Mouse (Mus musculus) embryo, embryonic 9.5 days (tissue): ENCODE measurements at regions not wholly inside any gene's neighbourhood (a gene's known extent, or its start where the extent isn't known, plus 50 kb on each side); places are given as distances from the start of the nearest gene placed in this dataset.
"Not testable (repeated sequence)": the region's sequence is repeated elsewhere in the genome, so short reads cannot be mapped to it uniquely, and the experiment has no call there.

Source experiments
- DNase-seq: peaks from one replicate; pipeline ENCODE4 v3.0.0-alpha.2; 2017; ENCODE audit errors: extremely low spot score

DNA sequence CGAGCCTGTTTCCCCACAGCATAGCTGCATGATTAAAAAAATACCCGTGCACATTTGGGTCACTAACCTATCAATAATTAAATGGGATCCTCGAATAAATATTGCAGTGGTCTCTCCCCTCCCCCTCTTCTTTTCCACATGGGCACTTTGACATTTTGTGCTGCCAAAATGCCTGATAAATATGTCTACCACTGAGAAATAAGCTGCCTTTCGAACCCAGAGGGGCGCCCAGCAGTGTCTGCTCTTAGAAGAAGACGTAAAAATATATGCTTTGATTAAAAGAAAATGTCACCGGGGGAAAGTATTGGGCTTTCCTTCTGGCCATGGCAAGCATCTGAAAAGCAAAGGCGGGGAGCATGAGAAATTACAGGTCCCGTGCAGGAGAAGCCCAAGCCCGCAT lies 152.6 kb upstream of the Frmd4a start:
- no peak for DNase-seq

DNA sequence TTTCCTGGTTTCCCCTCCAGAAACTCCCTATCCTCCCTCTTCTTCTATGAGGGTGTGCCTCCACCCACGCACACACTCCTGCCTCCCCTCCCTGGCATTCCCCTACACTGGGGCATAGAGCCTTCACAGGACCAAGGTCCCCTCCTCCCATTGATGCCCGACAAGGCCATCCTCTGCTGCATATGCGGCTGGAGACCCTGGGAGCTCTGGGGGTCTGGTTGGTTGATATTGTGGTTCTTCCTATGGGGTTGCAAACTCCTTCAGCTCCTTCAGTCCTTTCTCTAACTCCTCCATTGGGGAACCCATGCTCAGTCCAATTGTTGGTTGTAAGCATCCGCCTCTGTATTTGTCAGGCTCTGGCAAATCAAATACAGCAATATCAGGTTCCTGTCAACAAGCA lies 150.8 kb upstream of the Frmd4a start:
- not testable (repeated sequence) for DNase-seq

DNA sequence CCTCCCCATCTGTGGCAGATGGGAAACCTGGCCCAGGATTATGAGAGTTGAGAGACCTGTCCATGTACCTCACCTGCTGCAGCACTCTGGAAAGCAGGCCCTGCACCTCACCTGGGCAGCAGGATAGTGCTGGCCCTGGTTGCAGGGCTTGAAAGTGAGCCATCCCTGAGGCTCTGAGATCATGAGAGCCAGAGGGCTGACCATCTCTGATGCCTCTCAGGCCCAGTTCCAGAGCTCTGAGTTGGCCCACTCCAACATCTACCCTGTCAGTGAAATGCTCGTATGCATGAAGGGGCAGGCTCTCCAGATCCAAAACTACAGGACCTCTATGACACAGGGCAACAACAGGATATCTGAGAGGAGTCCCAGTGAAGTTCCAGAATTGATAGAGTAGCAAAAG lies 147.8 kb upstream of the Frmd4a start:
- DNase-seq = no peak

DNA sequence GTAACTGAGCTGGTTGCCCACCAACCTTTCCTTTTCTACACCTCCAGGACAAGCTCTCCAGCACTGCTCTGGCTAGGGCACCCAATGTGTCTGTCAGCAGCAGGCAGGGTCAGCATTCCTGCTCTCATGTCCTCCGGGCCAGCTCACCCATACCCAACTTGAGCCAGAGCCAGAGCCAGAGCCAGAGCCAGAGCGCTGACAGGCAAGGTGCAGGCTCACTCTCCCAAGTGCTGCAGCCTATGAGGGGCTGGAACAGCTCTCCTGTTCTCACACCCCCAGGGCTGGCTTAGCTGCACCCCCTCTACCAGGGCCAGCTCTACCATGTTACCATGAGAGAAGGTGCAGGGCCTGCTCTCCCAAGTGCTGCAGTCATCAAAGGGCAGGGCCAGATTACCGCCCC lies 145.8 kb upstream of the Frmd4a start:
- no peak for DNase-seq

DNA sequence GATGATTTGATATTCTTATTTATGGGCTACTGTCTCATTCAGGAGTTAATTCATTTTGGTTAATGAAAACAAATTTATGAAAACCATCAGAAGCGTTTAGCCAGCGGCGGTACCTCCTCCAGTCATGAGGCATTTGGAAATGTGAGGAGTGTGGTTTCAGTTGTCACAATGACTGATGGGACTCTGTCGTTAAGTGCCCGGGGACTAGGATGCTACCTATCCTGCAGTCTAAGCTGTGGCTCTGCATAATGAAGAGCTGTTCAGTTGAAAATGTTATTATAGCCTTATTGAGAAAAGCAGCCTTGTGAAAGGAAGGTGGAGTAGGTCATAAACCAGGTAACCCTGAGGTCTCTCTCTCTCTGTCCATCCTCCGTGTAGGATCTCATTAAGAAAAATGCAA lies 130.5 kb upstream of the Frmd4a start:
- peak; percentile 9 for DNase-seq

DNA sequence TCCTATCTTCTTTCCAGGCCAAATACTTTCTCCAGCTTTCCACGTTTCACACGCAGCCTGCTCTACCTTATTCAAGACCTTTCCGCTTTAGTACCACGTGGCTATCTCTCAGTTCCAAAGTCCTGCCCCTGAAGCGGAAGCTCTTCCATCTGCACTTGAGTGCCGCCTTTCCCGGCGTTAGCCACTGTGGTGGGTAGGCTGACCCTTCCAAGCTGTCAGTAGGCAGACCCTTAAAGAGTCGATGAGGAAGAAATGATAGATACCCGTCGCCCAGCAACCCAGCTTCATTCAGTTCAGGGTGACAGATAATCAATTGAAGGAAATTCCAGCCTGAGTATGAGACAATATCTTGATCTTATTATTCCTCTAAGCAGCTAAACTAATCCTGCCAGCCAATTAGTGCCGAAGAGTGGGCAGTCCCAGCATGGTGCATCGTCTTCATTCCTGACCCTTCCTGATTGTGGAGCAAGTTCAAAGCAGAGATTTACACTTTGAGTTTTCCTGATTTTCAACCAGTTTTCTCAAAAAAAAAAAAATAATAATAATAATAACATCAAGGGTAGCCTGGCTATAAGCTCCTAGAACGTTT lies 129.6 kb upstream of the Frmd4a start:
- DNase-seq = peak; percentile 36

DNA sequence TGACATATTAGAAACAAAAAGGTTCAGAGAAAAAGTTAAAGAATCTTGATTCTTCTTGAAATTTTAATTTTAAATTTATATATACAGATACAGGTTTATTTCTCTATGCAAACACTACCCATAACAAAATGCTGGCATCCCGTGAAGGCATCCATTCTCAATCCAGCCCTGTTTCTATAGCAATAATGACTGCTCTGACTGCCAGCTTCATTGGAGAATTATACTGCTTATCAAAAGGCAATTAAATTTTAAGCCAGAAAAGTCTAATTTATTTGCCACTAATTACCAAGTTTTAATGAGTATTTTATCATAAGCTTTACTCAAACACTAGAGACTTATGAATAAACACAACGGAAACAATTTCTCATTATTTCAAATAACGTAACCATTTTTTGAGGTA lies 128.1 kb upstream of the Frmd4a start:
- no peak for DNase-seq

DNA sequence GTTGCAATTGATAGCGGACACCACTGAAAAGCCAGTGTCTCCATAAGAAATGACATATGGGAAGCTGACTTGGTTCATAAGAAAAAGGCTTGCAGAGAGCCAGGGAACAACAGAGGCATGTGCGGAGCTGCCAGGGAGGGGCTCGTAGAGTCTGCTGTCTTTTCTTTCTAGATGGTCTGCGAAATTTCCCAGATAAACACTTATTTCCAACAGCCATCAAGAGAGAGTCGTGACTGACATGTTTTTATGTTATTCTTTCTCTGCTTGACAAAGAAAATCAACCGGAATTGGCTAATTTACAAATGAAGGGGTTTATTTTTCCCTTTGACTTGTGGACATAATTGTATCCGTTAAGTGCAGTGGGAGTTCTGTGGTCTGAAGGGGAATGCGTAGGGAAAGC lies 127.1 kb upstream of the Frmd4a start:
- no peak for DNase-seq

DNA sequence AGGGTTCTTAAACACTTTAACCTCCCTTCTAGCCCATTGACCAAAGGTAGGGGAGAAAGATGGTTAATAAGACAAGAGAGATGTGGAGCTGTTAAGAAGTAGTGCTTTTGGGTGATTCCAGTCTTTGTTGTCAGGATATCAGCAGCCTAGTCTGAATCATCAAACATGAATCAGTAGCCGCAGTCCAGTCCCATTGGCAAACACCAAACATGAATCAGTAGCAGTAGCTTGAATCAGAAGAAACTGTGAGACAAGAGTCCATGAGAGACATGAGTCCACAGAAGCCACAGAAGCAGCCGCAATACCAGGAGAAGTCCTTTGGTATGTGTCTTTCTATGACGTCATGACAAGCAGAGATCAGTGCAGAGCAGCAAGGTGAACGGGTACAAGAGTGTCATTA lies 110.5 kb upstream of the Frmd4a start:
- no peak for DNase-seq

DNA sequence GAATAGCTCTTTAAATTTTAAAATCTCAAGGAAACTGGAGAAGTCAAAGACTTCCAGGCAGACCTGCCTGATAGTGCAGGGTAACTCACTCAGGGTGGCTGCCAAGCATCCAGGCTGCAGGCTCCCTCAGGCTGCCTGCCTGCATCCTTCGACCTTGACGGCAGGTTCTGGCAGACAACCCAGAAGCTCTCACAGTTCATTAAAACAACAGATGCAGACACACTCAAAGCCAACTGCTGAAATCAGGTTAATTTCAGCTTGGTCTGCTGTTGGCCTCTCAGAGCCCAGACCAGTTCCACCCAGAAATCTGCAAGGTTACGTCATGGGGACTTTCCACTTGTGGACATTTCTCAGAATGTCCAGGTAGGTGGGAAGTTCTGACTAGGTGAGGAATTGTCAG lies 109.3 kb upstream of the Frmd4a start:
- DNase-seq = no peak

DNA sequence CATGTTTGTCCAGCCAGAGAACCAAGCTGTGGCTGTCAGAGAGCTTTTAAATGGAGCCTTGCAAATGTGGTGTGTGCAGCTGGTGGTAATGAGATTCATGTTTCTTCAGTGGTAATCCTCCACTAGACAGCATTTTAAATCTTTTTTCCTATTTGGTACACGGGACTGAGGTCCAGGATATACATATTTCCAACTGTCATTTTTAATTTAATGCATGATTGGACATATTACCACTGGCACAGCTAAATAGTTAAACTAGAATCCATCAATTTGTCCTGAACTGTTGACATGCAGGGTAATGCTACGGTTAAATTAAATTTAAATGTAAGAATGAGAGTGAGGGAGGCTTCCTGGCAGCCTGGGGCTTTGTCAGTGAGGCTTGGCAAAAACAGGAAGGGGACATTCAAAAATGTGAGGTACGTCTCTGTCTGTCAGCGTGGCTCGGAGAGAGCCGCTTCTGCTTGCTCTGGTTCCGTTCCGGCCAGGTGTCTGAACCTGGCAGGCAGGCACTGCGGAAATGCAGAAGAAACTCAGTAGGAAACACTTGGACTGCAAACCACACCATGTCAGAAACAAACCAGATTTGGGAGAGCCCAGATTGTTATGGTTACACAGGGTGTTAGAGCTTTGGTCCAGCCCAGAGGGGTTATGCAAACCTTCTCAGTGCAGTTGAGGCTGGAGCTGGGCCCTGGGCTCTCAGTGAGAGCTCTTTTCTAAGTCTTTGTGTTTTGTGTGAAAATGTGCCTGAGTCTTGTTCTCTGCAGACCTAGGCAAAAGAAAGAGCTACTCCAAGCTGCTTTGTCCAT lies 107.2 kb upstream of the Frmd4a start:
- DNase-seq = no peak

DNA sequence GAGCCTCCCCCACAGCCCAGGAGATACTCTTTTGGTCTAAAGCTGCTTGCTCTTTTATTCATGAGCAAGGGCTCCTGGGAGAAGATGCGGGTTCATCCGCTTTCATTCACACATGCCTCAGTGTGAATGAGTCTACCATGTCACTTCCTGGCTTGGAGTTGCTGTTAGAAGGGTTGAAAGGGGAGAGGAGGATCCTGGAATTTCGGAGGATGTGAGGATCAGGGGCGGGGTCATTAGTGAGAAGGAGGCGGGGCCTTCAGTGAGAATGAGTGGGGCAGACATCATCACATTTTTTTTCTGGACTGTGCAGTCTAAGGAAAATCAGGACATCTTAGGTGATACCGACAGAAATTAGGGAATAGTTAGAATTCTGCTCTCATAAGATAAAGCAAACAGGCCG lies 102.4 kb upstream of the Frmd4a start:
- DNase-seq = no peak

DNA sequence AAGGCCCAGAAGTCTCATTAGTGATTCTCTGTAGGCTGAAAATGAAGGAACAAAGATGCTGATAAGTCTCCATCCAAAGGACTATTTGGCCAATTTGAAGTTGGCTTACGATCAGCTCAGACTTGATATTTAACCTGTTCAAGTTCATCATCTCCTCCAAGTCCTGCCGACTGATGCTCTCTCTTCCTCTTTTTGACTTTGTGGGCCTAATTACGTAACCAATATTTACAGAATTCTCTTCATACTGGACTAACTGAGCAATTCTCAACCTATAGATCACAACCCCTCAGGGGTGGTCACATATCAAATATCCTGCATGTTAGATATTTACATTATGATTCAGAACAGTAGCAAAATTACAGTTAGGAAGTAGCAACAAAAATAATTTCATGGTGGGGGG lies 101.2 kb upstream of the Frmd4a start:
- no peak for DNase-seq

DNA sequence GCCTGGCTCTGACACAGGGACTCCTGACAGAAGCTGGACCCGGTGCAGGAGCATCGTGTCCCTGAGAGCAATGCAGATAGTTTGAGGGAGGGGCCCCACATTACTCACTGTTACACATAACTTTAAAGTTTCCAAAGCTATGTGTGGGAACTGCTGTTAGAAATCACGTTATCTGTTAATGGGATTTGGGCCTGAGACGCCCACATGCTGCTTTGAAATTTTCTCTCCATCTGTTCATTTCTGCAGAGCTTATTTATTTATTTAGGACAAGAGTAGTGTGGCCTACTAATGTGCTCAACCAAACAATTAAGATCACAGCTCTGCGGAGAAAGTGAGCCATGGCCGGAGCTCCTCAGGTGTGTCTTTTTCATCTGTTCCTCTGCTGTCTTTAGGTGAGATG lies 99.4 kb upstream of the Frmd4a start:
- no peak for DNase-seq

DNA sequence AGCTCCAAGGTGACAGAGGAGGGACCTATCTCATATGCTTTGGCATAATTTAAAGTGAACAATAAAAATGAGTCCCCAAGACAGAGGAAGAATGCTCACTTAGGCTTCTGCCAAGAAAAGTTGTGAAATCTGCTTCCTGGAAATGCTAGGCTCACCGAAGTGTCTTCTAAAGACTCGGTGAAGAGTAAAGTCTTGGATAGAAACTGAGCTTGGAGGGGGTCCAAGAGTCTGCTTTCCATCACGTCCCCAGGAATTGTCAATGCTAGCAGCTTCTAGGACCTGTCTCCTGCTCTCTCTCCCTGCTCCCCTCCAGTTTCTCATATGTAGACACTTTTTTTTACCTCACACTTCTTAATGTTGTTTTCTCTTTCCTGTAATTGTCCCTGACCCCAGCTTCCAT lies 97.6 kb upstream of the Frmd4a start:
- no peak for DNase-seq

DNA sequence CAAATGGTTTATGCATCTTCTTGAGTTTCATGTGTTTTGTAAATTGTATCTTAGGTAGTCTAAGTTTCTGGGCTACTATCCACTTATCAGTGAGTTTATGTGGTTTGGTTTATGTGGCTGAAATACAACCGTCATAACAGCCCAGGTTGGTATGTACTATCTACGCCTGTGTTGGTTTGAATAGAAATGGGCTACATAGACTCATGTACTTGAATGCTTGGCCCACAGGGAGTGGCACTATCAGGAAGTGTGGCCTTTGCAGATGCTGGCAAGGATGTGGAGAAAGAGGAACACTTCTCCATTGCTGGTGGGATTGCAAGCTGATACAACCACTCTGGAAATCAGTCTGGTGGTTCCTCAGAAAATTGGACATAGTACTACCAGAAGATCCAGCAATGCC lies 96.4 kb upstream of the Frmd4a start:
- not testable (repeated sequence) for DNase-seq

DNA sequence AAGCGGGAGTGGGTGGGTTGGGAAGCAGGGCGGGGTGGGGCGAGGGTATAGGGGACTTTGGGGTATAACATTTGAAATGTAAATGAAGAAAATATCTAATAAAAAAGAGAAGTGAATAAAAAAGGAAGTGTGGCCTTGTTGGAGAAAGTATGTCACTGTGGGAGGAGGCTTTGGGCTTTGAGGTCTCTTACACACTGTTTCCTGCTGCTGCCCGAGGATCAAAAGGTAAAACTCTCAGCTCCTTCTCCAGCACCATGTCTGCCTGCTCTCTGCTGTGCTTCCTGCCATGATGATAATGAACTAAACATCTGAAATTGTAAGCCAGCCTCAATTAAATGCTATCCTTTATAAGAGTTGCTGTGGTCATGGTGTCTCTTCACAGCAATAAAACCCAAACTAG lies 94.8 kb upstream of the Frmd4a start:
- no peak for DNase-seq

DNA sequence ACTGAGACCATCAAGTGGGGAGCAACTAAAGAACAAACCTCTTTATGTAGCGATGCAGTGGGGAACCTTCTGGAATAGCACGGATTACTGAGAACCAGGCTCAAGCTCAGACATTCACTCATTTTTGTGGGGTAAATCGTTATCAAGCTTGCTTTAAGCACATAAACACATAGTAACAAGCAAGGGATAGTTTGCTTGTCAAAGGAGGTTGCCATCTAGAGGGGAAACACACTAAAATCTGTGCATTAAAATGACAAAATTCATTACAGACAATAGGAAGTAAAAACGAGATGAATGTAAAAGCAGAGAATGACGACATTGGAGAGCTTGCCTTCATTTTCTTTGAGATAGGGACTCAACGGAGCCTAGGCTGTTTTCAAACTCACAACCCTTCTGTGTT lies 92.8 kb upstream of the Frmd4a start:
- no peak for DNase-seq

DNA sequence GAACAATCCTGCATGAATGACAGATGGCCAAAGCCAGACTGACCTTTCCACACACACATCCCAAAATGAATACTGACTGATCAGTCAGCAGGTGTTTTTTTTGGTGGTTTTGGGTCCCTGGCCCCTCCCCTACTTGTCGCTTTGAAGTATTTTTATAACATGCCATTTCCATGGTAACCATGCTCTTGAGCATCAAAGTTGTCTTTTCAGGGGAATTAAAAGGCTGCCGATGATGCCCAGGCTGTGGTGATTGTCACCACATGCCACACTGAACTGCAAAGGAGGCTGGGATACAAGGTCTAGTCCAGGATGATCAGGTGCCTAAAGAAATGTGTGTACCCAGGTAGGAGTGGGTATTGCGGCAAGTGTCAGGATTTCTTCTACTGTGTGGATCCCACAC lies 92.3 kb upstream of the Frmd4a start:
- no peak for DNase-seq

DNA sequence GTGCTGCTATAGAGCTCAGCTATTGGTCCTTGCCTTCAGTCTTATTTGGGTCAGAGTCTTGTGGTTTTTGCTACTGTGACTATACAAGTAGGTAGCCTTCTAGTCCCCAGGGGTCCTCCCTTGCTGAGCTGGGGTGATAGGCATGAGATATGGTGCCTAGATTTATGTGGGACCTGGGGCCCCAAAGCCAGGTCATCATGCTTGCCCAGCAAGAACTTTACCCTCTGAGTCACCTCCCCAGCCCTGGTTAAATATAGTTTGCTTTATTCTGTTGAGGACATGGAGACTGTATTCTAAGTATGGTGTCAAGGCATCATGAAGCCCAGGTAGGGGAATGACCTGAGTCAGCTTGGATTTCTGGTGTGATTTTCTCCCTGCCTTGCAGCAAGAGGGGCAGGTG lies 91.4 kb upstream of the Frmd4a start:
- no peak for DNase-seq

DNA sequence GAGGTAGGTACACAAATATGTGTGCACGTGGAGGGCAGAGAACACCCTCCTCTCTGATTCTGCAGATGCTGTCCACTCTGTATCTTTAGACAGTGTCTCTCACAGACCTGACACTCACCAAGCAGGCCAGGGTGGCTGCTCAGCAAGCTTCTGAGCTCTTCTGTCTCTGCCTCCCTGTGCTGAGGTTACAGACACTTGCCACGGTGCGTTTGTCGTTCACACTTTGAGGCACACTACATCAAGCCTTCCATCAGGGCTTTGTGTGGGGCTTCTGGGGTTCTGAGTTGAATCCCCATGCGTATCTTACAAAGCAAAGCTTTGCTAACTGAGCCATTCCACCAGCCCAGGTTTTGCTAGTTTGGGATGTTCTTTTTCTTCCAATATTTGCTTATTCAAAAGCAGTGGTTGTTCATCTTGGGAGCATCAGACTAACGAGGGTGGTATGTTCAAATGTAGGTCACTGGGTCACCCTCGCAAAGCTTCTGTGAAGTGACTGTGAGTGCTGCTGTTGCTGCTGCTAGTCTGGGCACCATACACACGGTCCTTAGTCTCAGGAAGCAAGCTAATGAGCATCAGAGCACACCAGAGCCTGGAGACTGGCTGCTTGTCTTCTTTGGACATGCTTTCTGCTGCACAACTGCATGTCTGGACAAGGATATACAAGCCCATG lies 90.2 kb upstream of the Frmd4a start:
- DNase-seq = no peak

DNA sequence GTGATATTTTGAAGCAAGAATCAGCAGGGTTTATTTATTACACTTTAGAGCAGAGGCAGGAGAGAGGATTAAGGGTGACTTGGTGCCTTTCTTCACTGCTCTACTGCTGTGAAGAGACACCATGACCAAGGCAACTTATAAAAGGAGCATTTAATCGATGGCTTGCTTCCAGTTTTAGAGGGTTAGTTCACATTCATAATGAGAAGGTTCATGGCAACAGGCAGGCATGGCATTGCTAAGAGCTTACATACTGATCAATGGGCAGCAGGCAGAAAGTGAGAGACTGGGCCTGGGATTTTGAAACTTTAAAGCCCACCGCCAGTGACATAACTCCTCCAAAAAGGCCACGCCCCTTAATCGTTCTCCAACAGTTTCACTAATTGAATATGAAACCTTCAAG lies 89.7 kb upstream of the Frmd4a start:
- no peak for DNase-seq

DNA sequence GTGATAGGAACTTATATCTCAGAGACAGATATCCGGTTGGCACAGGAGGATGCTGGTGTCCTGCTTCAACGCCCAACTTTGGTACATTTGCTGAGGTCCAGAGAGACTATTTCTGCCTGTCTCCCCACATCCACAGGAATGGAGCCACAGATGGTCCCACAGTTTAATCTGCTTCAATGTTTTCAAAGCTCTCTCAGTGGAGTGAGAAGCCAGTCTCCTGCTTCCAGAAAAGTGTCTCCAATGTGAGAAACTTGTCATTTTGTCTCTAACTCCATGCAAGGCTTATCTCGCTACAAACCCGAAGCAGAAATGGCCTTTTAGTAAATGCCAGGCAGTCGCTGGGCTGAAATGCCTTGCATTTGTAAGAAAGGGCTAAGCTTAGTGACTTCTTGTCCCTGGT lies 86.9 kb upstream of the Frmd4a start:
- no peak for DNase-seq
